Mouse (Mus musculus) heart, embryonic 11.5 days (tissue): ENCODE measurements around the gene Hcls1. TPM values are rescaled to one million over a fixed set of nuclear protein-coding genes. Genes with fewer than 3 reads are reported as not detected.
A peak's percentile ranks its signal among the peaks of the same experiment; 100 is the strongest.

Source experiments
- ATAC-seq: fragments of 200-750 bp; cut with Nextera tagmentation; replicated peaks from 2 replicates; pipeline ENCODE4 v1.8.0; 2017; ENCODE audit warnings: moderate library complexity; ENCODE audit not compliant: insufficient number of reproducible peaks, low FRiP score, low TSS enrichment
- H3K27ac ChIP-seq: fragments of 300-500 bp; sonication (generic); 2 replicates; pipeline ENCODE4 v1.5.1; 2014; ENCODE audit warnings: mild to moderate bottlenecking, low read depth, low read length
- H3K27me3 ChIP-seq: fragments of 300-500 bp; sonication (generic); 2 replicates; pipeline ENCODE4 v1.6.1; 2014; ENCODE audit warnings: mild to moderate bottlenecking, low read length, mixed read lengths; ENCODE audit not compliant: control insufficient read depth, insufficient read depth
- H3K36me3 ChIP-seq: fragments of 300-500 bp; sonication (generic); 2 replicates; pipeline ENCODE4 v1.6.1; 2014; ENCODE audit warnings: mild to moderate bottlenecking, low read length, moderate library complexity, mixed read lengths; ENCODE audit not compliant: control insufficient read depth, insufficient read depth
- H3K4me1 ChIP-seq: fragments of 300-500 bp; sonication (generic); 2 replicates; pipeline ENCODE4 v1.6.1; 2014; ENCODE audit warnings: low read length; ENCODE audit not compliant: control insufficient read depth, insufficient read depth
- H3K4me2 ChIP-seq: fragments of 300-500 bp; sonication (generic); 2 replicates; pipeline ENCODE4 v1.6.1; 2014; ENCODE audit warnings: mild to moderate bottlenecking, moderate library complexity
- H3K4me3 ChIP-seq: fragments of 300-500 bp; sonication (generic); 2 replicates; pipeline ENCODE4 v1.5.1; 2014; ENCODE audit warnings: low read depth, low read length
- H3K9ac ChIP-seq: fragments of 300-500 bp; sonication (generic); 2 replicates; pipeline ENCODE4 v1.6.1; 2014; ENCODE audit warnings: mild to moderate bottlenecking, low read depth, low read length, moderate library complexity
- H3K9me3 ChIP-seq: fragments of 300-500 bp; sonication (generic); replicated peaks from 2 replicates; pipeline ENCODE4 v1.6.1; 2016; ENCODE audit warnings: low read length; ENCODE audit not compliant: control insufficient read depth
- WGBS: fragments of 180-500 bp; shearing (Covaris S2); extraction: QIAGEN DNeasy Blood & Tissue Kit; methylation state at CpG from one replicate; pipeline ENCODE4 v1.1.7; 2014; ENCODE audit not compliant: insufficient replicate concordance; 5-methylcytosine and 5-hydroxymethylcytosine counted together
- polyA plus RNA-seq: library from polyadenylated mRNA; unstranded; fragments of >200 nt; fragmentation: Nextera tagmentation; extraction: Ambion mirVana; gene quantifications from 2 replicates; pipeline ENCODE4 v1.2.1, GENCODE M21; 2014

Gene Hcls1
- polyA plus RNA-seq, 1 experiment from 2014 or later = 1.5 TPM

DNA sequence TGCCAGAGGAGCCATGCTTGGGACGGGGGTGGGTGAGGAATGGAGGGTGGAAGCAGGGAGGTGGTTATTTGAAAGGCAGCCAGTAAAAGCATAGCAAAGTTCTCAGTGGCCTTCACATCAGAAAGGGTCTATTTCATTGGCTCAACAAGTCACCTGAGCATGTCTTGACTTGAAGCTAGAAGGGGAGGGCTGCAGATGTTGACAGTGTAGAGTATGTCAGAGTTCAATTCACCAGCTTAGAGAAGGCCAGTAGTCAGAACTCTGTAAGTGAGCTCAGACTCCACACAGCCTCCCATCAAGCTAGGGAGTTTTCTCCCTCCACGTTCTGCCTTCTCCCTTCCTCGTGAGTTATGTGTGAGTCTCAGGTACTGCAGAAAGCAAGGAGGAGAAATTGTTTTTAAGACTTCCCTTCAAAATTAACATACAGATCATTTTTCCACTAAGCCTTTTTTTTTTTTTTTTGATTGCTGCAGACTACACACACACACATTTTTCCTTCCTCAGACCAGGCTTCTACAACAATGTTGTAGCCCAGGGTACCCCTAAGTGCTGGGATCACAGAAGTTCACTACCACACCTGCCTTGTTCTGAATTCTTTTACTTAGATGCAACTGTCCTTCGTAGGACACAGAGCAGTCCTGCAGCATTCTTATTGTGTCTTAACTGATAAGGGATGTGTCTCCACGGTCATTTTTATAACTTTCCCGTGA lies 497 bp upstream of the Hcls1 start:
- 0 out of 2 replicates have a peak, but pooled peaks have one; percentile 10 for ATAC-seq
- 47% methylated on average over 6 of the region's 6 CpGs for WGBS
- no peak overlapping the region for H3K9ac ChIP-seq
- H3K27me3 ChIP-seq = no peaks in the 10 kb centered on the region
- H3K27ac ChIP-seq = no peak overlapping the region
- H3K36me3 ChIP-seq = peaks cover 10% of the 10 kb centered on the region
- H3K4me3 ChIP-seq = no peak overlapping the region
- H3K9me3 ChIP-seq = no peaks in the 10 kb centered on the region
- no peaks in the 10 kb centered on the region for H3K4me1 ChIP-seq
- H3K4me2 ChIP-seq = no peak overlapping the region

DNA sequence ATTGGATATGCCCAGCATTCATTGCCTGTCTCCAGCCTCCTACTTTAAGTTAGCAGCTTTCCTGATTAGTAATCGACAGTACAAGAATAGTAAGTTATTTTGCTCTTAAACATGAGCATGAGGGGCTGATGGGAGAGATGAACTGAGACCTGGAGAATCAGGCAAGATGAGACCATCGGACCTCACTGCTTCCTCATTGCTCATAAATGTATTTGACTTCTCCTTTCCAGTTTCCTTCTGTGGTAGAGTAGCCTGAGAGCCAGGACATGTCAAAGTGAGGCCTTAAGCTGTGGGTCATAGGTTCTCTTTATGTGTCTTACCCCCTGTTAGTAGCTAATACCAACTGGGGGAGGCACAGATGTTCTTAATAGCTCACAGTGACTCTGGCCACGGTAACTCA lies 1.0 kb downstream of the Hcls1 start:
- Histone ChIP-seq H3K4me1 (no peaks in the 10 kb centered on the region), H3K4me3 (no peak overlapping the region), H3K4me2 (no peak overlapping the region), H3K27ac (no peak overlapping the region), H3K9ac (no peak overlapping the region), H3K36me3 (peaks cover 5% of the 10 kb centered on the region), H3K9me3 (no peaks in the 10 kb centered on the region), H3K27me3 (no peaks in the 10 kb centered on the region)
- ATAC-seq = no peak
- WGBS = 85% methylated on average over 3 of the region's 3 CpGs

DNA sequence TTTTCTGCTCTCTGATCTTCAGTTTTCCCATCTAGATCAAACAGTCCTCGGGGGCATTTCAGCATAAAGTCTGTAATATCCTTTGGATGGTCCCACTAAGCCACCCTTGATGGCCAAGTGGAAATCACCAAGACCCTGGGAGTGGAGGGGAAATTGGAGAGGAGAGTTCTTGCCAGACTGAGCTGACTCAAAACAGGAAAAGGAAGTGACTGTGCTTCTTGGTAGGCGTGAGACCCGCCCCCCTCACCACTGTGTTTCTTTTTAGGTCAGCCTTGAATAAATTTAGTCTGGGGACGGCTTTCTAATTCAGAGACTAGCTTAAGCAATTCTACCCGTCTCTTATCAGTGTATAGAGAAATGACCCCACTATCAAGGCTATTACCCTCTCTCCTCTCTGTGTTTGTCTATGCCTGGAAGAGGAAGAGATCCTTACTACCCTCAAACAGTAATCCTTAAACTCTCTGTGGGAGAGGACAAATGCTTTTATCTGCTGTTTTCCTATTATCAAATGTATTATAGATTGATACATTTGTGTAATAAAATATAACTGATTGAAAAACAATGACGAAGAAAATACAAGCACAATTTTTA lies 6.4 kb downstream of the Hcls1 start:
- WGBS = 65% methylated on average over 6 of the region's 6 CpGs
- H3K4me3 ChIP-seq = no peak overlapping the region
- H3K27ac ChIP-seq = no peak overlapping the region
- H3K36me3 ChIP-seq = no peaks in the 10 kb centered on the region
- no peaks in the 10 kb centered on the region for H3K27me3 ChIP-seq
- H3K9ac ChIP-seq = no peak overlapping the region
- no peaks in the 10 kb centered on the region for H3K4me1 ChIP-seq
- no peak for ATAC-seq
- H3K4me2 ChIP-seq = no peak overlapping the region
- H3K9me3 ChIP-seq = no peaks in the 10 kb centered on the region

- no peaks in the 10 kb centered on the region for H3K9me3 ChIP-seq
- no peaks in the 10 kb centered on the region for H3K27me3 ChIP-seq
- H3K4me2 ChIP-seq = no peak overlapping the region
- no peak overlapping the region for H3K9ac ChIP-seq
- WGBS = 77% methylated on average over 4 of the region's 4 CpGs
- no peak overlapping the region for H3K27ac ChIP-seq
- ATAC-seq = no peak
- no peak overlapping the region for H3K4me3 ChIP-seq
- no peaks in the 10 kb centered on the region for H3K36me3 ChIP-seq
- no peaks in the 10 kb centered on the region for H3K4me1 ChIP-seq
Measured at GRCm38 (mm10) chr16:36941895-36942294, 7.1 kb downstream of the Hcls1 start.

DNA sequence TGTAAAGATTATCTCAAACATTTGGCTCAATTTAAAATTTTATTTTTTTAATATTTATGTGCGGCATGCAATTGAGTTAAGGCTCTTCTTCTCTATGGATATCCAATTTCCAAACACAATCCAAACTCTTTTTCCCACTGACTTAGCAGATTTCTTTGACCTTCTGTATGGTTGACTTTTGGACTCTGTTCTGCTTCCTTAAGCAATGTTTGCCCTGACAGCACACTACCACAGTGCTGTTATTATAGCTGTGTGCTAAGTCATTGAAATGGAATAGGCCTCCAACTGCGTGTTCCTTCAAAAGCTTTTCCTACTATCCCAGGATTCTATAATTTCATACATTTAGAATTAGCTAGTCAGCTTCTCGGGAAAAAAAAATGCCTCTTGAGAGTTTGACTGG lies 8.8 kb downstream of the Hcls1 start:
- Histone ChIP-seq H3K4me2 (no peak overlapping the region), H3K4me3 (no peak overlapping the region), H3K27me3 (no peaks in the 10 kb centered on the region), H3K9ac (no peak overlapping the region), H3K4me1 (no peaks in the 10 kb centered on the region), H3K9me3 (no peaks in the 10 kb centered on the region), H3K36me3 (no peaks in the 10 kb centered on the region), H3K27ac (no peak overlapping the region)
- 85% methylated on average over 3 of the region's 3 CpGs for WGBS
- ATAC-seq = no peak

- Histone ChIP-seq H3K36me3 (no peaks in the 10 kb centered on the region), H3K27me3 (no peaks in the 10 kb centered on the region), H3K4me1 (no peaks in the 10 kb centered on the region), H3K4me2 (no peak overlapping the region), H3K9ac (no peak overlapping the region), H3K27ac (no peak overlapping the region), H3K4me3 (no peak overlapping the region), H3K9me3 (no peaks in the 10 kb centered on the region)
- ATAC-seq = no peak
- 56% methylated on average over 12 of the region's 12 CpGs for WGBS
Measured at GRCm38 (mm10) chr16:36944895-36945424, 10.2 kb downstream of the Hcls1 start.

GRCm38 (mm10) chr16:36946459-36947159 lies 11.8 kb downstream of the Hcls1 start:
- no peaks in the 10 kb centered on the region for H3K36me3 ChIP-seq
- no peak overlapping the region for H3K9ac ChIP-seq
- 77% methylated on average over 8 of the region's 8 CpGs for WGBS
- no peaks in the 10 kb centered on the region for H3K9me3 ChIP-seq
- no peak overlapping the region for H3K4me2 ChIP-seq
- no peak for ATAC-seq
- H3K27ac ChIP-seq = no peak overlapping the region
- no peaks in the 10 kb centered on the region for H3K27me3 ChIP-seq
- no peaks in the 10 kb centered on the region for H3K4me1 ChIP-seq
- no peak overlapping the region for H3K4me3 ChIP-seq

- WGBS = 69% methylated on average over 4 of the region's 4 CpGs
- H3K4me2 ChIP-seq = no peak overlapping the region
- no peaks in the 10 kb centered on the region for H3K27me3 ChIP-seq
- no peaks in the 10 kb centered on the region for H3K36me3 ChIP-seq
- no peak overlapping the region for H3K9ac ChIP-seq
- H3K4me1 ChIP-seq = no peaks in the 10 kb centered on the region
- no peaks in the 10 kb centered on the region for H3K9me3 ChIP-seq
- H3K27ac ChIP-seq = no peak overlapping the region
- ATAC-seq = no peak
- no peak overlapping the region for H3K4me3 ChIP-seq
Measured at GRCm38 (mm10) chr16:36947646-36948197, 12.9 kb downstream of the Hcls1 start.
